Mouse (Mus musculus) lung, adult 2 months (tissue): ENCODE results near the gene Wfikkn1.

Source experiments
- CTCF ChIP-seq: fragments of 200-500 bp; IDR thresholded peaks from 2 replicates; pipeline ENCODE4 v1.5.1; 2011; ENCODE audit warnings: mild to moderate bottlenecking, low read length, control low read depth; ENCODE audit not compliant: insufficient read depth
- POLR2A ChIP-seq: fragments of 200-500 bp; IDR thresholded peaks from 2 replicates; pipeline ENCODE4 v1.6.1; 2011; ENCODE audit warnings: low read depth, mild to moderate bottlenecking, control low read depth, low read length, borderline replicate concordance; ENCODE audit errors: extremely low read depth

GRCm38 (mm10) chr17:25866172-25866571 is 14.5 kb downstream of the Wfikkn1 start:
- no peak for TF ChIP-seq POLR2A
- no peak for TF ChIP-seq CTCF
